Mouse (Mus musculus) cerebellum, postnatal 25 days (tissue): ENCODE measurements around the gene Slc5a2.

ENCODE experiments used
- DNase-seq, 2 experiments: peaks; one replicate each; pipeline ENCODE4 v3.0.0; 2021; ENCODE audit warnings: mixed read lengths in 2 of 2

The Slc5a2 gene

DNA sequence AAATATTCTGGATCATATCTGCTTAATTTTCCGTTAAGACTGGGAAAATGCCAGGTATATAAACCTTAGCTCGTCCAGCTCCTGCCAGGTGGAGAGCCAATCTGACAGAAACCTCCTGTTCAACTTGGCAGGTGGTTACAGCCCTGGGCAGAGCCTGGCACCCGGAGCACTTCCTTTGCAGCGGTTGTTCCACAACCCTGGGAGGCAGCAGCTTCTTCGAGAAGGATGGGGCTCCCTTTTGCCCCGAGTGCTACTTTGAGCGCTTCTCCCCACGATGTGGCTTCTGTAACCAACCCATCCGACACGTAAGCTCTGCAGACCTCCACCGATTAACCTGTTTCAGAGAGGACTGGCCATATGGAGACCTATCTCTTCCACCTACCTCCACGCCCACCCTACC lies 13.5 kb upstream of the Slc5a2 start:
- DNase-seq, result peak; percentile 62 to 69

DNA sequence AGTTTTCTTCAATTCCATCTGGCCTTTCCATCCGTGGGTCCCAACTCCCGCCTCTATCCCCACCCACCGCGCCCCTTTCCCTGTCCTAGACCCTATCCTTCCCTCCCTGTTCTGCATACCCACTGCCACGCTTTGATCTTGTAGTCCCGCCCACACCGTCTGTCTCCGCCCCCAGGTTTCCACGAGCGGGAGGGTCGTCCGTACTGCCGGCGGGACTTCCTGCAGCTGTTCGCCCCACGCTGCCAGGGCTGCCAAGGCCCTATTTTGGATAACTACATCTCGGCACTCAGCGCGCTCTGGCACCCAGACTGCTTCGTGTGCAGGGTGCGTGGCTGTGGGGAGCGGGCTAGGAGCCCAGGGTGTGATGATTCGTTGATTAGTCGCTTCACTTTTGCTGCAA lies 12.8 kb upstream of the Slc5a2 start:
- DNase-seq, result peak in 1 of 2 experiments; percentile 35

DNA sequence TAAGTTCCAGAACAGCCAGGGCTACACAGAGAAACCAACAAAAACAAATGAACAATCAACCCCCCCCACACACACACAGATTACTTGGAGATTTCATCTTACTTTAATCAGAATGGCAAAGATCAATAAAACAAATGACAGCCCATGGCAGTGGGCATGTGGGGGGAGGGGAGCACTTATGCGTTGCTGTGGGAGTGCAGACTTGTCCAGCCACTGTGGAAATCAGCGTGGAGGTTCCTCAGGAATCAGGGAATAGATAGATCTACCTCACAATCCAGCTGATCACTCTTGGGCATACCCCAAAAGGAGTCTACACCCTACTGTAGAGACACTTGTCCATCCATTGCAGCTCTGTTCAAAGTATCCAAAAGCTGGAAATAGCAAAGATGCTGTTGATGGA lies 10.5 kb upstream of the Slc5a2 start:
- DNase-seq, result no peak

DNA sequence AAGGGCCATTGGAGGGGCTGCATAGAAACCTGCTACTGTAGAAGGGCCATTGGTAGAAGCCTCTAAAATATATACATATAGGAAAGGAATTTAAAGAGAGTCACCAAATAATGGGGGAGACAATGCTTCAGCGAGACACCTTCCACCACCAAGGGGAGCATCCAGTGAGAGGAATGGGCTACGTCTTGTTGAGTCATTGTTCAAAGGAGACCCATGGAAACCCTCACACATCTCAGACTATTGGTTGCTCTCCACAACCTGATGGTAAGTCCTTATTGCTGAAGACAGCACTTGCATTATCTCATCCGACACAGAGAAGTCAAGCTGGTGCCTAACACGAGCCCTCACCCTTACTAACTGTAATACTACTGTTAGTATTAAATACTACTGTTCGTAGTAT lies 9.7 kb upstream of the Slc5a2 start:
- no peak for DNase-seq

DNA sequence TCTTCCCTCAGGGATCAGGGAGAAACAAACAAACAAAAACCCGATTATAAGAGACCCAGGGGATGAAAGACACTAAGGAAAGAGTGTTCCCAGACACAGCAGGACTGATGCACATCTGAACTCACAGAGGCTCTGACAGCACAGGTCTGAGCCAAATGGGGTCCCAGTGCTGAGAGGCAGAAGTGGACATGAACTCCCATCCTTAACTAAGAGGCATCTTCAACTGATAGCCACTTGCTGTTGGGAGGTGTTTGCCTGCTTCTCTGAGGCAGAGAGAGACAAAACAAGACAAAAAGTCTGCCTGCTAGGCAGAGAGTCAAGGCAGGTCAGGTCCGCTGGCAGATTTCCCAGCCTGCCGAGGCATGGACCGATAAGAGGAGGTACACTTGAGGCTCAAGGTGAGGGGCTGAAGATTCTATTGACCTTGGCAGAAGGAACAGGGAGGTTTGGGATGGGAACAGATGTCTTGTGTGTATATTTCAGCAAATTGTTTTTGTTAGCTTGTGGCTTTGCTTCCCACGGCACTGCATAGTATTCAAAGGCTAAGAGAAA lies 8.6 kb upstream of the Slc5a2 start:
- peak in 1 of 2 experiments; percentile 23 for DNase-seq

DNA sequence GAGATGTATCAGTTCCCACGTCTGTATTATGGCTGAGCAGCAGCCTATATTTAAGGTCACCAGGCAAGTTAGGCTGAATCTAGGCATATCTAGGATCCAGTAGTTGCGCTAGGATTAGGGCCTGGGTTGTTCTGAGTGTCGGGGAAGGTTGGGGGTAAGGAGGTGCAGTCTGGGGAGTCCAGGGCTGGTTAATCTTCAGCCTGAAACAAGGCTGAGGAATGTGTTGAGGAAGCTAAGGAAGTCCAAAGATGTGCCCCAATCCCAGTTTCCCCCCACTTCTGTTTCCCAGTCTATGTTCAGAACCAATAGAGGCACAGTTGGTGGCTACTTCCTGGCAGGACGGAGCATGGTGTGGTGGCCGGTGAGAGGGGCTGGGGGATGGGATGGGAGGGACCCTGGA lies 599 bp downstream of the Slc5a2 start:
- no peak for DNase-seq

DNA sequence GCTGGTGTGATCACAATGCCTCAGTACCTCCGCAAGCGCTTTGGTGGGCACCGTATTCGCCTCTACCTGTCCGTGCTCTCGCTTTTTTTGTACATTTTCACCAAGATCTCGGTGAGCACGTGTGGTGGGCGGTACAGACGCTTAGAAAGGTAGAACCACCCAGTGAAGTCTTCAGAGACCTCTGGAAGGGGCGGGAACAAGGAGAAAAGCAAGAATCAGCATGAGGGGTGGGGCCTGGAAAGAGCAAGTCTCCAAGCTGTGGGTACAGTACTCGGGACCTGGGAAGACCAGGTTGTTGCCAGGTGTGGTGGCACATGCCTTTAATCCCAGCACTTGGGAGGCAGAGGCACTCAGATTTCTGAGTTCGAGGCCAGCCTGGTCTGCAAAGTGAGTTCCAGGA lies 1.9 kb downstream of the Slc5a2 start:
- no peak for DNase-seq

DNA sequence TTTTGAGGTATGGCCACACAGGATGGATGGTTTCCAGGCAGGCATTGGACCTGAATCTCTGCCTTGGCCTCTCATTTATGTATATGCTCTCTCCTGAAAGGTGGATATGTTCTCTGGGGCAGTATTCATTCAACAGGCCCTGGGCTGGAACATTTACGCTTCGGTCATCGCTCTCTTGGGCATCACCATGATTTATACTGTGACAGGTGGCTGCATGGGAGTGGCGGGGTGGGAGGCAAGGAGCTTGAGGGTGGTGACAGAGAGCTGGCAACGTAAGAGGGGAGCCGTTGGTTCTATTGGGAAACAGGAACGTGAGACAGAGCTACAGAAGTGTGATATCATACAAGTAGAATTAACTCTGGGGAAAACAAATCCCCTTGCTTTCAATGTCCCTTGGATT lies 2.4 kb downstream of the Slc5a2 start:
- DNase-seq, result no peak

DNA sequence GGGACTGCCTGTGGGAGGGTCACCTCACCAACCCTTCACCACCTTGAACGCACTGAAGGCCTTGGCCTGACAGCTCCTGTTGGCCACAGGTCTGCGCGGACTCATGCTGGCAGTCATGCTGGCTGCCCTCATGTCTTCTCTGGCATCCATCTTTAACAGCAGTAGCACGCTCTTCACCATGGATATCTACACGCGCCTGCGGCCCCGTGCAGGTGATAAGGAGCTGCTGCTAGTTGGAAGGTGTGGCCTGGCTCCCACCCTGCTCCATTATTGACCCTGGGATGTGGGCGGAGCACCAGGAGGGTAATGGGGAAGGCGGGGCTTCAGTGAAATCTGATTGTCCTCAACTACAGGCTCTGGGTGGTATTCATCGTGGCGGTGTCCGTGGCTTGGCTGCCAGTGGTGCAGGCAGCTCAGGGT lies 5.0 kb downstream of the Slc5a2 start:
- peak; percentile 75 for DNase-seq

DNA sequence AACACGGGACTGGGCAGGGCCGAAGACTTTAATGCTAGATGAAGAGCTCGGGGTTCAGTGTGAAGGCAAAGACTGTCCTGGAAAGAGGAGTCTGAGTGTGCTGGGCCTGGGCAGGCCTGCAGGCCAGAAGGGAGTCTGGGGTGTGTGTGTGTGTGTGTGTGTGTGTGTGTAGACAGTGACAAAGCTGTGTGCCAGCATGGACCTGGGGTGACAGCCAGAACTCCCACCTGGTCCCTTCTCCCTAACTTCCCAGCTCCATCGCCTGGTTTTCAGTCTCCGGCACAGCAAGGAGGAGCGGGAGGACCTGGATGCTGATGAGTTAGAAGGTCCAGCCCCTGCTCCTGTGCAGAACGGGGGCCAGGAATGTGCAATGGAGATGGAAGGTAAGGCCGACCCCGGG lies 6.0 kb downstream of the Slc5a2 start:
- peak; percentile 59 to 70 for DNase-seq

DNA sequence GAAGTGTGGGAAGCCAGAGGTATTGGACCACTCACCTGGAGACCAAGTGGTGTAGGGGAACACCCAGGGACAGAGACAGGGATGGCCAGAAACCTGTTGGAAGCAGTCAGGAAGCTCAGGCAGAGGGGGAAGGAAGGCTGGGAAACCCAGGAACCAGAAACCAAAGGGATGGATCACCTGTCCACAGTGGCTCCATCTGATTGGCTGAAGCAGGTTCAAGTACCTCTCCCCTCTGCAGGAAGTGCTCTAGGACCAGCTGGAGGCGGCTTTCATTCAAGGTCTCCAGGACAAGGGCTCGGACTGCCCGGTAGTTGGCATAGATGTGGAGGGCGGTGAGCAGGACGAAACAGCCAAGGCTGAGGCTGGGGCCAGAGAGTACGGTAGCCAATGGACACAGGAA lies 10.6 kb downstream of the Slc5a2 start:
- DNase-seq, result no peak

DNA sequence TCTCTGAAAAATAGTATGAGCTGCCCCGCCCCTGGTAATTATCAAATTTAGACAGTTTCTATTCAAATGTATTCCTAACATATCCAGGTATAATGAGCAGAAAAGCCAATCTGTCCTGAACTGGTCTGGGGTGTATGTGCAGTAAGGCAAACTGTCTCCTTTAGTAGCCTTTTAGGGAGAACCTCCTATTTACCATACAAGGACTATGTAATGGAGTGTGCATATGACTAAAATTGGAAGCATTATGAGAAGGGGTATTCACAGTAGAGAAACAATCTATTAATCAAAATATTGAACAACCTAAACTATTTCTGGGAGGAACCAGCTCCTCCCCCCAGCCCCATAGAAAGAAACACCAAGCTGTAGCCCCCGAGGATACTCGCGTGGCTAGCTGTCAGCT lies 14.3 kb downstream of the Slc5a2 start:
- DNase-seq, result no peak

DNA sequence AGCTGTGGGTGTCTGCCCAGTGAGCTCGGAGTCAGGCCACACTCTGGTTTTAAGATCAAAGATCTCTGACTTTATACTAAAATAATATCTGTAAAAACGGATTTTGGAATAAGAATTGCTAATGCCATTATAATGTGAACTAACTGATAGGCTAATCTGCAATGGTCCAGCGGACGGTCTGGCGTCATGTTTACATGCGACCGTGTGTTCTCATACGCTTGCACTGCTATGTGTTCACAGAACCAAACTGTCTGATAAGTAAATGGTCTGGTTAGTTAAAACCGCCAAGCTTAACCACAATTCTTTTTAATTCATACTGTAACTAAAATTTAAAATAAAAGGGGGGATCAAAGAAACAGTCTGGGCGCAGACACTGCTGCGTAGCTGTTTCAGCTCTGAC lies 16.3 kb downstream of the Slc5a2 start:
- DNase-seq, result no peak

DNA sequence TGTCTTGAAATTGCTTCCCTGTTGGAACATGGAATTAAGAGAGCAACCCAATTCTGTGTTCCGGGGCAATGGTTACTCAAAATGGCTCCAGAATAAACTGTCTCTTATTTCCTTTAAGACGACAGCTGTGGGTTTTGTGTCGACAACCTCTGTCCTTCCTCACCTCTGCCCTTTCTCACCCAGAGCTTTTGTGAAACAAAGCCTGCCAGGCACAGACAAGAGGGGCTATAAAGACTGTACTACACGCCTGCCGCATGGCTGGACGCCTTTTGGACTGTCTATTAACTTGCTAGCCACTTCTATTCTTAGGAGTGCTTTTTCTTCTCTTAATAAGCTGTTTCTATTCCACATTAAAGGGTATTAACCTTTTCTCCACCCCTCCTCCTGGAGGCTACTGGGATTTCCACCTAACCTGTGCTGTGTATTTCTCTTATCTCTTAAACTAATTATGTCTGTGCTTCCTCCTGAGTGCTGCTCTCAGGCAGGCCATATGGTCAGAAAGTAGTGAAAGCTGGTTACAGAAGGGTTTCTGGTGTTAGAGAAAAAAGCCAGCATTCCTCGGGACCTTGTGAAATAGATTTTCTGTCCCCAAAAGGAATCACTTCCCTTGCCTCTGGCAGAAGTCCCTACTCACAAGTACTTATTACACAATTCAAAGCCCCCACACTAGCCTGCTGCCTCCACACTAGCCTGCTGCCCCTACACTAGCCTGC lies 17.2 kb downstream of the Slc5a2 start:
- DNase-seq, result no peak

DNA sequence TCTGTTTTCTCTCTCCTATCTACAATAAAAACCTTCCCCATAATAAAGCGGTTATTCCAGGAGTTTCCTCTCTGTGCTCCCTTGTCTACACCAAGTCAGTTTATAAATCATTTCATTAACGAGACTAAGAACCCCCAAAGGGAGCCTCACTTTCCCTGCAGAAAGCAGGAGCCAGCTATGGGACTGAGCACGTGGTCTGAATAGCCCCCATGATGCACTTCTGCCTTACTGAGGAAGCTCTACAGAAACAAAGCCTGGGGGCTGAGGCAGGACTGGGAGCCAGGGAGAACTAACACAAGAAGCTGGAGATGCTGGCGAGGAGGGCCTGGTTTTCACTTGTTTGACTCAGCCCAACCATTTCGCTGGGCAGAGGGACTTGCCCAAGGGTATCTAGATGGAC lies 18.6 kb downstream of the Slc5a2 start:
- DNase-seq, result no peak

DNA sequence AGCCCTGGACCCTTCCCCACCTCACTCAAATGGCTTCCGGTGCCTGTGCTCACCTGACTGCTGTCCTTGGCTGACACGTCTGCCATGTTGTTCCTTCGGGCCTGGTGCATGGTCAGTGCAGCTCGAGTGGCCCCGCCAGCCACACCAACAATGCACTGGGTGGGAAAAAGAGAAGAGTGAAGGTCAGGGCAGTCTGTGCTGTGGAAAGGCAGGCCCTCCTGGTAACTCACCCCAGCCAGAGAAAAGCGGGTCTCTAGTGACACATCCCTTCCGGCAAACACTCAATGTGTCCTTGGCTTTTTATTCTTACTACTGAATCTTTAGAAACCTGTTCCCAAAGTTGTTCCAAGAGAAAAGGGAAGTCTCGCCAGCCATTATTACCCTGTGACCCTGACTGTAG lies 19.6 kb downstream of the Slc5a2 start:
- DNase-seq, result no peak

DNA sequence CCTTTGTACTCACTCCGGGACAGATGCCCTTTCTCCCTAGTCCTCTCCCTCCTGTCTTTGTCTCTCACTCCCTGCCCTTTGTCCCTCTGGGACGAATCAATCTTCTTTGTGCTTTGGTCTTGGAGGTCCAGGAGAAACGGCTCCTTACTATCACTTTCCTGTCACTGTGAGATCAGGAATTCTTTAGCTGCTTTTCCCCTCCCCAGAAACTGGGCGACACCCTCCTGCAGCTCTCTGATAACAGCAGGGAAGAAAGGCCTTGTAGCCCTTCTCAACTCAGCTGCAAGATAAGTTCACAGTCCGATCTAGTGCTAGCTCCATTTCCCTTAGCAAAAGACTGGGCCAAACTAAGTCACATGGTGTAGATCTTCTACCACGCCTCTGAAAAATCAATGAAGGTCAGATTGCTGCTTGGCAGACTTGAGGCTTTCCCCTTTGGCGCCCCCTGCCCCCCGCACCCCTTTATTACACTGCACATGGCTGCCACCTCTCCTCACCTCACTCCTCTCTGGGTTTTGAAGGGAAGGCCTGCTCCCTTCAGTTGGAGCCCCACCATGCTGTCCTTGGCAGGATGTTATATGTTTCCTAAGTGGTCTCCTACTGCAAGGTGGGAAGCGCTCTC lies 23.6 kb downstream of the Slc5a2 start:
- DNase-seq, result no peak

DNA sequence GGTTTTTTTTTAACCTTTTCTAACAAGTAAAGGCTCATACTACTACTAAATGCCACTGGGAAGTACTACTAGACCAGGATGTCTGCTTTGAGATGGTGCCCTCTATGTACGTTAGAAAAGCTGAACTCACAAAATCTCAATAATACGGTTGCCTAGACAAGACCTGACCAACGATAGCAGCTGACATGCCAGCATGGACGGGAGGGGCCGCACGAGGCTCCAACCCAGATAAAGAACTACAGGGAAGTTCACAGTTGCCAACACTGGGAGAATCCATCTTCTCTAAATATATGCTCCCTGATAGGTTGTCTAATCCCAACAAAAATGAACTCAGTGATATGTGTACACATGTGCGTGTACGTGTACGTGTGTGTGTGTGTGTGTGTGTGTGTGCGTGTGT lies 29.3 kb downstream of the Slc5a2 start:
- no peak for DNase-seq

DNA sequence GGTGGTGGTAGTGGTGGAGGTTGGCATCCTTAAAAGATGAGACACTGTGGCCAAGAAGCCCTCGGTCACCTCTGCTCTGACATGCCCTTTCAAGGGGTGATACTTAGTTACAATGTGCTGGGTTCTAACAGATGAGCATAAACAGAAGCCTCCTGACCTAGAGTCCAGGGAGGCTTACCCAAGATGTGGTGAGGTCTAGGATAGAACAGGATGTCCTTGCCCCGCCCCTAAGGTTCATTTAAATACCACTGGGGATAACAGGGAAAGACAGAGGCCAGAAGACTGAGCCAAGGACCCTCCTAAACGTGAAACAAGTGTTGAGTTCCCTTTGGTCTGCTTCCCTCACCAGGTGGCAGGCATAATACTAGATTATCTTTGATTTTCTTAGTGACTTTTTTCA lies 31.1 kb downstream of the Slc5a2 start:
- DNase-seq, result no peak

DNA sequence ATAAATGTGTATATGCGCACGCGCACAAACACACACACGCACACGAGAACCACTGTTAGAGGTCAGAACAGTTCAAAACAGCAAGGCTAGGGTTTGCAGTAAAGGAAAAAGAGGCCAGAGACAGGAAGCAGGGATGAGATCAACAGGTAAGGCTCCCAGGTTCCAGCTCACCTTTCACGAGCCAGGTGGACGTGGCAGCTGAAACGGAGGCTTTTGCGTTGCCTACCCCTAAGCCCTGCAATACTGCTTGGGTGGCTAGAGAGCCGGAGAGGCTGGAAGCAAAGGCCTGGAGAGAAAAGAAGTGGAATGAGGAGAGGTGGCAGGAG lies 31.8 kb downstream of the Slc5a2 start:
- no peak for DNase-seq

DNA sequence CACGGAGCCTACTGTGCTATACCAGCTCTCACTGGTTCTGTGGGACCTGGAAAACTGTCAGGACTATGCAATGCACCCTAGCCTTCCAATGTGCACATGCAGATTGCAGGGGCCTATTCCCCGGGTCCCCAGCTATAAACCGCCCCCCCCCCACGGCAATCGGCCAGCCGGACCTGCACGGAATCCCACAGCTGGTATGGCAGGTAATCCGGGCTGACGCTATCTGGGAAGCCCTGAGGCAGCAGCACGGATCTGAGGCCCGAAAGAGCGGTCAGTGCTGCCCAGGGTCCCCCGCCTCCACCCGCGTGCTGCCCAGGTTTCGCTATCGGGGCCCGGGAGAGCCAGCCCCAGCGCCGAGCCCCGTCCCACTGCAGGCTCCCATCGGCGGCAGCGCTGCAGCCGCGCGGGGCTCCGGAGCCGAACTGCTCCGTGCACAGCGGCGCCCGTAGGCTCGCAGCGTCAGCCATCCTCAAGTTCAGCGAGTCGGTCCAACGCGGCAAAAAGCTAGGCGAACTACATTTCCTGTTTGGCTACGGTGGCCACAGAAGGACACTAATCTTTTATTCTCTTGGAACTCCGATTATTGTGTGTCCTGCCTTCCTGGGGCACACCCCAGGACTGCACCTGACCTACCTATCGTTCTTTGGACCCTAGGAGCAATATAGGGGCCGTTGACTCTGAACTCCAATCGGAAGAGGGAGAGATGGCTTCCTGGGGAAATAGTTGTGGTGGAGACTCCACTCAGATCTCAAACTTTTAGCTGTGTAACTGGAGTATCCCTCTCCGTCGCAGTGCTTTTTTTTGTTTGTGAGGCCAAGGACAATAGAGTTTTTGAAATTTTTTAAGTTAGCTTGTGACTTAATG lies 32.4 kb downstream of the Slc5a2 start, which contains the start of gene BC017158:
Gene BC017158, minus strand, starts transcription at position 554 of the 864 bp plus-strand sequence.
- peak; percentile 83 to 86 for DNase-seq

DNA sequence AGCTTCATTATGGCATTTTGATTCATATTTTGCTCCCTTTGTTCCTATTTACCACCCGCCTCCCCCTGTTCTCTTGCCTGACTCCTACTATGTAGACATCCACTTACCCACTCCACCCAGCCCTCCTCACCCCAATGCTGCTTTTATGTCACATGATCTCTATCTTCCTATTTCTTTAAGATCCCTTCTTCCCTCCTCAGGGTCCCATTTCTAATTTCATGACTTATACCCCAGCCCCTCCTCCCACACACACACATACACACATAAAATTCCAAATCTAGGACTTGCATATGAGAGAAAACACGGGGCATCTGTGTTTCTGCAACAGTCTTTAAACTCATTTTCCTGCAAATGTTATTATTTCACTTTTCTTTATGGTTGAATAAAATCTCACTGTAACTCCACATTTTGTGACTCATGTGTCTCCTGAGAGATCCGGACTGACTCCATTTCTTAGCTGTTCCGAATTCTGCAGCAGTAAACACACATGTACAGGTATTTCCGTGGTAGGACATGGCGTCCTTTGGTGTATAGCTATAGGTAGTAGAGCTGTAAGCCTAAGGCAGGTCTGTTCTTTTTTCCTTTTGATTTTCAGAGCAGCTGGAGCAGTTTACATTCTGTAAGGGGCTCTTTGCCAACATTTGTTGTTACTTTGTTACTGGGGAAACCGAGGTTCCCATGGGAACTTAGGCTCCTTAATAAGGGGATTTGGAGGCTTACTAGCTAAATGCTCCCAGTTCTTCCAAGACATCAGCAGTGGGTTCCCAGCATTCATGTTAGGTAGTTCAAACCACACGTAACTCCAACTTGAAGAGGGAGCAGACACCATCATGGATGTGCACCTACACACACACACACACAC lies 33.3 kb downstream of the Slc5a2 start:
- no peak for DNase-seq

DNA sequence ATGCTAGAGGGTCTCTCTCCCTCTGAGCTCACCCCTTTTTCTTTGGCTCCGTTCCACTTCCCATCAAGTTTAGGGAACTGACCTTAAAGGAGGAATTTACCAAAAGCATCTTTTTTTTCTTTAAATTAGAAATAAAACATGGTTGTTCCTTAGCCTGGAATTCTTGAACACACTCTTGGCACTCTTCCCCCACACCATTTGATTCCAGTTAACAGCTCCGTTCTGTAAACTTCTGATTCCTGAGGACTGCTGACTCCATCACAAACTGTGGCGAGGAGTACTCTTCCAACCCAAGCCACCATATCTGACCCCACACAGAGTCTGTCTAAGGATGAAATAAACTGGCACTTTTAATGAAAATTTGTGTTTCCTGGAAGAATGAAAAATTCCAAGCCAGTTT lies 35.5 kb downstream of the Slc5a2 start:
- no peak for DNase-seq
